Mouse (Mus musculus) cerebral cortex, adult 2 months (tissue): Measurements from ENCODE around the gene Zbtb8b.

Source experiments
- WGBS: fragments of 180-500 bp; shearing (Covaris S2); methylation state at CpG from one replicate; pipeline ENCODE4 v1.1.7; 2018; 5-methylcytosine and 5-hydroxymethylcytosine counted together

The Zbtb8b gene

GRCm38 (mm10) chr4:129440340-129441063, at the start of gene Zbtb8b:
Gene Zbtb8b, minus strand, starts transcription at chr4:129440853.
- WGBS: 4% methylated on average over 33 of the region's 33 CpGs

DNA sequence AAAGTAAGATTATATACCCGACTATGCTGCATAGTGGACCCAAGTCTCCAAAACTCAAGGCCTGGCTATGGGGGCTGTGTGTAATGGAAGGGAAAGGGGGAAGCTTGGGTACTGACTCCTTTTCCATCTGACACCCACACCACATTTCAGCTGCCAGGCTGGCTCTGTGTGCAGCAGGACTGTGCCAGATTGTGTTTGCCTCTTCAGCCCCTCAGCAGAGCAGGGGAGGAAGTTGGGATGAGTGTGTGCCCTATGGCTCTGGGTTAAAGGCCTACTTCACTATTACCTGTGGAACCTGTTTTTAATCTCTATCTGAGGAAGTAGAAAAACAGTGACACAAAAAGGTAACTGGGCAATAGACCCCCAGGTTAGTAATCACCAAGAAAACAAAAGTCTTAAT, 40.4 kb upstream of the Zbtb8b start:
- WGBS: 59% methylated on average over 1 of the region's 1 CpGs

- 96% methylated on average over 3 of the region's 3 CpGs for WGBS
Observed at GRCm38 (mm10) chr4:129479863-129480262, 39.2 kb upstream of the Zbtb8b start.

GRCm38 (mm10) chr4:129476047-129476446, 35.4 kb upstream of the Zbtb8b start:
- WGBS: 94% methylated on average over 11 of the region's 11 CpGs

DNA sequence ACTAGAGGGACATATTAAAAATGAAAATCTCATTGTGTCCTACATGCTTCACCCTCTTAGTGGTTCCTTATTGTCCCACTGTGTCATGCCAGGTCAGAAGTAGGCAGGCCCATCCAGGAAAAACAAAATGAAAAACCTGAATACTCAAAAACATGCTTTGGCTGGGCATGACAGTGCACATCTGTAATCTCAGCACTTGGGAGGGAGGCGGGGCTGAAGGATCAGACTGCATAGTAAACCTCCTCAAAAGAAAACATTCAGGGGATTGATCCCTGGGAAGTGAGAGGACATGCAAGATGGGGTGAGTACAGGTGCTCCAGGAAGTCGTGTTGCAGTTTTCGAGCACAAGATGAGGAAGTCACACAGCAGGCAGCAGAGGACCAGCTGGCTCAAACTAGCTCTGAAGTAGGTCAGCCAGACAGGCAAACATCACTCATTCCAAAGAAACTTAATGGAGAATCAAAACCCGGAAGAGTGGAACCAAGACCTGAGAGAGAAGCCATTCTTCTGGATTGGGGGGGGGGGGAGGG, 23.7 kb upstream of the Zbtb8b start:
- WGBS: 59% methylated on average over 4 of the region's 4 CpGs

- 84% methylated on average over 24 of the region's 24 CpGs for WGBS
Observed at GRCm38 (mm10) chr4:129463097-129464059, 22.7 kb upstream of the Zbtb8b start.

GRCm38 (mm10) chr4:129462118-129462517, 21.5 kb upstream of the Zbtb8b start:
- 19% methylated on average over 3 of the region's 3 CpGs for WGBS

GRCm38 (mm10) chr4:129461183-129461960, 20.7 kb upstream of the Zbtb8b start, which contains the start of gene Bsdc1:
Gene Bsdc1, plus strand, starts transcription at chr4:129461581.
- under 1% methylated on average over 46 of the region's 46 CpGs for WGBS

DNA sequence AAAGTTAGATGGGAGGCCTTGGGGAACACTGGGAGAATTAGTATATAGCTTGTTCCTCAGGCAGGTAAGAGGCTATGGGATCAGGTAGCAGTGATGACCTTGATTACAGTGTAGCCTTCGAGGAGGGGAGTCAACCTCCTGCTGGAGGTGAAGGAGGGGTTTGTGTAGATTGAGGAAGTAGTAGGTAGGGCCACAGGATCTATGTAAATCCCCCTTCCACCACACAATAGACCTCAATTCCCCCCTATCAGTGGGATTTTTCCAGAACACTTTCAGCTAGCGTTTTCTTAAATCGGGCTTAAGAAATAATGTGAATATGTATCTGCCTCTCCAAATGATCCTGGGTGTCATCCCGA, 20.2 kb upstream of the Zbtb8b start:
- under 1% methylated on average over 4 of the region's 4 CpGs for WGBS

DNA sequence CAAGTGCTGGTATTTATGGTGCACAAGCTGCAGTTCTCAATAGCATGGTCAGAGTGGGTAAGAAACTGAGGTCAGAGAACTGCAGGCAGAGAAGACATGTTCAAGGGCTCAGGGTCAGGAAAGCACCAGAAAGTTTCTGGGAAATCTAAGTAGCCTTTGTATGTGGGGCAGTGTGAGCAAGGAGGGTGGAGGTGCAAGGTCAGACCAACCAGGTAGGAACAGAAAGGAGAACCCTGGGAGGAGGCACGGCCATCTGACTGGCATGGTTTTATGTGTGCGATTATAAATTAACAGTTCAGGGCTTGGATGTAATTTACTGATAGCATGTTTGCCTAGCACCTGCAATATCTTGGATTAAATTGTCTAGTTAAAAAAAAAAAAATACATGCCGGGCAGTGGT, 19.1 kb upstream of the Zbtb8b start:
- 93% methylated on average over 3 of the region's 3 CpGs for WGBS

- WGBS: 75% methylated on average over 2 of the region's 2 CpGs
Observed at GRCm38 (mm10) chr4:129457311-129457710, 16.7 kb upstream of the Zbtb8b start.

DNA sequence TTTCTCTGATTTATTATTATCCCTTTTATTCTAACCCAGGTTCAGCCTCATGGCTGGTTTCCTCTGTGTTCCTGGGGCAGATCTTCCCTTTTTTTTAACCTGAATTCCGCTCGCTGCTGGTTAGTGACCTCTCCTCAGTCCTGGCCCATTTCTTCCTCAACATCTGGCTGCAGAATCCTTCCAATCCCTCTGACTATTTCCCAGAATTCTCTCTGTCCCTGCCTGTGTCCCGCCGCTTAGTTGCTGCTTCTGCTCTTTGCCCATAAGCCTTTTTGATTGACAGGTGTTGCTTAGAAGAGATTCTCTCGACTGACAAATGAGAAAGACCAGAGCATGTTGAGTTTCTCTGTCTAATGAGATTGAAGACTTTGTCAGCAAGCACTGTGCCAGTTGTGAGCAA, 15.5 kb upstream of the Zbtb8b start:
- WGBS: 59% methylated on average over 5 of the region's 5 CpGs

GRCm38 (mm10) chr4:129455265-129455664, 14.6 kb upstream of the Zbtb8b start:
- WGBS: under 1% methylated on average over 5 of the region's 5 CpGs

GRCm38 (mm10) chr4:129451471-129452169, 11.0 kb upstream of the Zbtb8b start:
- WGBS: 82% methylated on average over 15 of the region's 15 CpGs

GRCm38 (mm10) chr4:129450851-129451250, 10.2 kb upstream of the Zbtb8b start:
- 71% methylated on average over 2 of the region's 2 CpGs for WGBS

- 88% methylated on average over 6 of the region's 6 CpGs for WGBS
Observed at GRCm38 (mm10) chr4:129448713-129449112, 8.1 kb upstream of the Zbtb8b start.

- 84% methylated on average over 11 of the region's 11 CpGs for WGBS
Observed at GRCm38 (mm10) chr4:129447778-129448563, 7.3 kb upstream of the Zbtb8b start.

GRCm38 (mm10) chr4:129447360-129447759, 6.7 kb upstream of the Zbtb8b start:
- 93% methylated on average over 8 of the region's 8 CpGs for WGBS

GRCm38 (mm10) chr4:129441145-129441544, 492 bp upstream of the Zbtb8b start:
- 36% methylated on average over 6 of the region's 6 CpGs for whole genome bisulfite sequencing

GRCm38 (mm10) chr4:129418321-129418720, 22.3 kb downstream of the Zbtb8b start:
- 77% methylated on average over 5 of the region's 5 CpGs for whole genome bisulfite sequencing
